Mouse (Mus musculus) retina, postnatal 1 day (tissue): Measurements from ENCODE around the gene Adgrl1.

ENCODE experiments used
- DNase-seq: peaks from one replicate; pipeline ENCODE4 v3.0.0-alpha.2; 2012

Adgrl1 gene

GRCm38 (mm10) chr8:83899363-83900252 is at the start of gene Adgrl1:
Adgrl1 (plus strand) TSS chr8:83900105.
- peak; percentile 99 for DNase-seq

GRCm38 (mm10) chr8:83852329-83852728 is 47.6 kb upstream of the Adgrl1 start:
- peak; percentile 20 for DNase-seq

GRCm38 (mm10) chr8:83853323-83854050 is 46.4 kb upstream of the Adgrl1 start:
- DNase-seq, result no peak

GRCm38 (mm10) chr8:83856486-83857065 is 43.3 kb upstream of the Adgrl1 start:
- DNase-seq, result no peak

- peak; percentile 40 for DNase-seq
Measured at GRCm38 (mm10) chr8:83862439-83863268, 37.3 kb upstream of the Adgrl1 start.

- peak; percentile 86 for DNase-seq
Measured at GRCm38 (mm10) chr8:83874881-83875655, 24.8 kb upstream of the Adgrl1 start.

GRCm38 (mm10) chr8:83875656-83876040 is 24.3 kb upstream of the Adgrl1 start:
- DNase-seq, result no peak

GRCm38 (mm10) chr8:83876080-83876837 is 23.6 kb upstream of the Adgrl1 start:
- peak; percentile 70 for DNase-seq

GRCm38 (mm10) chr8:83876838-83877223 is 23.1 kb upstream of the Adgrl1 start:
- peak; percentile 60 for DNase-seq

GRCm38 (mm10) chr8:83888409-83888808 is 11.5 kb upstream of the Adgrl1 start:
- DNase-seq, result no peak

GRCm38 (mm10) chr8:83892061-83892460 is 7.8 kb upstream of the Adgrl1 start:
- no peak for DNase-seq

GRCm38 (mm10) chr8:83893915-83894314 is 6.0 kb upstream of the Adgrl1 start:
- peak; percentile 71 for DNase-seq

- peak; percentile 81 for DNase-seq
Measured at GRCm38 (mm10) chr8:83895894-83896293, 4.0 kb upstream of the Adgrl1 start.

- DNase-seq, result no peak
Measured at GRCm38 (mm10) chr8:83896461-83896860, 3.4 kb upstream of the Adgrl1 start.

- DNase-seq, result peak; percentile 78
Measured at GRCm38 (mm10) chr8:83897211-83897610, 2.7 kb upstream of the Adgrl1 start.

GRCm38 (mm10) chr8:83898456-83898855 is 1.4 kb upstream of the Adgrl1 start:
- DNase-seq, result peak; percentile 61

- no peak for DNase-seq
Measured at GRCm38 (mm10) chr8:83898985-83899362, 931 bp upstream of the Adgrl1 start.

GRCm38 (mm10) chr8:83900266-83900956 is 506 bp downstream of the Adgrl1 start:
- peak; percentile 59 for DNase-seq

GRCm38 (mm10) chr8:83900957-83901270 is 1.0 kb downstream of the Adgrl1 start:
- peak; percentile 73 for DNase-seq
